Mouse (Mus musculus) sigmoid colon, adult 10 weeks (tissue): ENCODE data around the gene Dyrk3. TPM values are rescaled to one million over a fixed set of nuclear protein-coding genes. Genes with fewer than 3 reads are reported as not detected.

Experiments used
- polyA plus RNA-seq: library from polyadenylated mRNA; stranded (reverse); fragments of 350-450 nt; fragmentation: Illumina TruSeq; extraction: RNeasy Lipid Tissue Mini Kit (QIAGEN cat#74804); gene quantifications from one replicate; pipeline ENCODE4 v1.2.3, GENCODE M21; 2014; ENCODE audit warnings: low read depth, low replicate concordance

Gene Dyrk3
- 0.47 TPM for polyA plus RNA-seq

GRCm38 (mm10) chr1:131138191-131139016 lies at the start of gene Dyrk3:
TSS of gene Dyrk3 (minus strand) at chr1:131138340.

GRCm38 (mm10) chr1:131153018-131153629 lies 15.0 kb upstream of the Dyrk3 start, which contains the start of gene Eif2d:
TSS of gene Eif2d (plus strand) at chr1:131153181.

GRCm38 (mm10) chr1:131097700-131098094 lies 40.4 kb downstream of the Dyrk3 start, which contains the start of gene Mapkapk2:
TSS of gene Mapkapk2 (minus strand) at chr1:131097826.

Other genes with a start within 250 kb of the Dyrk3 start
- not detected for gene Il20, start 226.9 kb downstream of the Dyrk3 start, polyA plus RNA-seq
- not detected for gene Il19, start 198.2 kb downstream of the Dyrk3 start, polyA plus RNA-seq
- 0.69 TPM for gene Il10, start 118.5 kb downstream of the Dyrk3 start, polyA plus RNA-seq
- gene Mapkapk2, start 40.5 kb downstream of the Dyrk3 start, polyA plus RNA-seq, result 25.1 TPM
- gene Eif2d, start 14.8 kb upstream of the Dyrk3 start, polyA plus RNA-seq, result 23.8 TPM
- 4.7 TPM for gene Rassf5, start 106.9 kb upstream of the Dyrk3 start, polyA plus RNA-seq
- gene Ikbke, start 141.3 kb upstream of the Dyrk3 start, polyA plus RNA-seq, result 31.4 TPM